Mouse (Mus musculus): ENCODE data around the gene Zfp747. TPM values are rescaled to one million over a fixed set of nuclear protein-coding genes. Genes with fewer than 3 reads are reported as not detected.
A peak's percentile ranks its signal among the peaks of the same experiment; 100 is the strongest.
"Not testable (repeated sequence)": the region's sequence is repeated elsewhere in the genome, so short reads cannot be mapped to it uniquely, and the experiment has no call there.

Gene Zfp747
- polyA plus RNA-seq, 1 experiment from 2014 or later: 10.3 TPM

- ATAC-seq (replicated peaks): peak; percentile 94
- Histone ChIP-seq H3K27ac (peak within 1 kb of the TSS; percentile 93), H3K4me2 (peak within 1 kb of the TSS; percentile 84), H3K27me3 (replicated peaks) (no peaks in the 10 kb centered on the region), H3K9ac (peak within 1 kb of the TSS; percentile 92), H3K36me3 (replicated peaks) (no peaks in the 10 kb centered on the region), H3K9me3 (no peaks in the 10 kb centered on the region), H3K4me1 (peaks cover 15% of the 10 kb centered on the region), H3K4me3 (peak within 1 kb of the TSS; percentile 82)
- 1% methylated on average over 45 of the region's 45 CpGs for WGBS
Observed at GRCm38 (mm10) chr7:127393157-127393943, 17.5 kb upstream of the Zfp747 start, which contains the start of gene E430018J23Rik. E430018J23Rik (minus strand) TSS chr7:127393629.

GRCm38 (mm10) chr7:127392251-127392824, 16.5 kb upstream of the Zfp747 start:
- H3K9ac ChIP-seq: peak overlapping the region; percentile 92
- peaks cover 15% of the 10 kb centered on the region for H3K4me1 ChIP-seq
- no peak for ATAC-seq (replicated peaks)
- 0 out of 2 replicates have a peak overlapping the region, but pooled peaks have one; percentile 21 for H3K27ac ChIP-seq
- H3K4me2 ChIP-seq: peak overlapping the region; percentile 84
- no peaks in the 10 kb centered on the region for H3K9me3 ChIP-seq
- peak overlapping the region; percentile 82 for H3K4me3 ChIP-seq
- H3K36me3 ChIP-seq (replicated peaks): no peaks in the 10 kb centered on the region
- no peaks in the 10 kb centered on the region for H3K27me3 ChIP-seq (replicated peaks)
- 81% methylated on average over 8 of the region's 8 CpGs for WGBS

- no peak overlapping the region for H3K9ac ChIP-seq
- no peak overlapping the region for H3K27ac ChIP-seq
- H3K4me3 ChIP-seq: no peak overlapping the region
- ATAC-seq (replicated peaks): no peak
- no peaks in the 10 kb centered on the region for H3K27me3 ChIP-seq (replicated peaks)
- H3K4me2 ChIP-seq: no peak overlapping the region
- no peaks in the 10 kb centered on the region for H3K36me3 ChIP-seq (replicated peaks)
- 96% methylated on average over 16 of the region's 16 CpGs for WGBS
- H3K4me1 ChIP-seq: peaks cover 15% of the 10 kb centered on the region
- H3K9me3 ChIP-seq: no peaks in the 10 kb centered on the region
Observed at GRCm38 (mm10) chr7:127391538-127391937, 15.7 kb upstream of the Zfp747 start.

GRCm38 (mm10) chr7:127390306-127390705, 14.5 kb upstream of the Zfp747 start:
- no peak for ATAC-seq (replicated peaks)
- Histone ChIP-seq H3K9ac (no peak overlapping the region), H3K36me3 (replicated peaks) (no peaks in the 10 kb centered on the region), H3K27me3 (replicated peaks) (no peaks in the 10 kb centered on the region), H3K4me1 (peaks cover 21% of the 10 kb centered on the region), H3K4me2 (no peak overlapping the region), H3K9me3 (no peaks in the 10 kb centered on the region), H3K27ac (no peak overlapping the region), H3K4me3 (no peak overlapping the region)
- 74% methylated on average over 7 of the region's 7 CpGs for WGBS

DNA sequence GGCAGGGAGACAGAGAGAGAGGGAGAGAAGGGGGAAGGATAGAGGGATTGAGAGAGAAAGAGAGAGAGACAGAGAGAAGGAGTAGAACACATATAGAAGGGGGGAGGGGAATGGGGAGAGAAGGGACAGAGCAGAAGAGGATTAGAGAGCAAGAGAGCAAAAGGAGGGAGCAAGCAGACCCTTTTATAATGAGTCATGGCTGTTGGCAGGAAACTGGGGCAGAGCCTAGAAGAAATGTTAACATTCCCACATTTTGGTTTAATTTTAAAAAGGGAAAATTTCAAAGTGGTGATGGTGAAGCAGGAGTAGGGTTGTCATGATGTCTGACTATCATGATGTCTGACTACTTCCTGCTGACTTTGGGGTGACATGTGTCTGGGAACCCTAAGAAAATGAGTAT, 12.4 kb upstream of the Zfp747 start:
- ATAC-seq (replicated peaks); H3K9me3 ChIP-seq; H3K27ac ChIP-seq; H3K9ac ChIP-seq; H3K4me3 ChIP-seq; H3K27me3 ChIP-seq (replicated peaks); H3K36me3 ChIP-seq (replicated peaks); H3K4me2 ChIP-seq: not testable (repeated sequence)
- H3K4me1 ChIP-seq: peaks cover 15% of the 10 kb centered on the region

GRCm38 (mm10) chr7:127386641-127387392, 11.0 kb upstream of the Zfp747 start, which contains the start of gene 9130019O22Rik:
9130019O22Rik (minus strand) TSS chr7:127387166.
- no peaks in the 10 kb centered on the region for H3K27me3 ChIP-seq (replicated peaks)
- peak within 1 kb of the TSS; percentile 67 for H3K4me3 ChIP-seq
- H3K9me3 ChIP-seq: no peaks in the 10 kb centered on the region
- H3K27ac ChIP-seq: peak within 1 kb of the TSS; percentile 65; the same call in 1 of the 2 replicates
- ATAC-seq (replicated peaks): peak; percentile 88
- peaks cover 6% of the 10 kb centered on the region for H3K4me1 ChIP-seq
- 16% methylated on average over 38 of the region's 38 CpGs for WGBS
- H3K36me3 ChIP-seq (replicated peaks): 0 out of 2 replicates have a peak, but pooled peaks cover 2% of the 10 kb centered on the region
- H3K9ac ChIP-seq: peak within 1 kb of the TSS; percentile 74
- peak within 1 kb of the TSS; percentile 80 for H3K4me2 ChIP-seq

- ATAC-seq (replicated peaks); H3K36me3 ChIP-seq (replicated peaks); H3K9me3 ChIP-seq; H3K4me2 ChIP-seq; H3K9ac ChIP-seq; H3K4me1 ChIP-seq; H3K4me3 ChIP-seq; H3K27ac ChIP-seq; H3K27me3 ChIP-seq (replicated peaks): not testable (repeated sequence)
- 94% methylated on average over 4 of the region's 4 CpGs for WGBS
Observed at GRCm38 (mm10) chr7:127385560-127385959, 9.7 kb upstream of the Zfp747 start.

- no peaks in the 10 kb centered on the region for H3K27me3 ChIP-seq (replicated peaks)
- no peaks in the 10 kb centered on the region for H3K9me3 ChIP-seq
- WGBS: 80% methylated on average over 6 of the region's 6 CpGs
- peaks cover 6% of the 10 kb centered on the region; the same call in 1 of the 2 replicates for H3K4me1 ChIP-seq
- no peak overlapping the region for H3K27ac ChIP-seq
- ATAC-seq (replicated peaks): no peak
- H3K4me2 ChIP-seq: no peak overlapping the region
- H3K9ac ChIP-seq: no peak overlapping the region
- H3K4me3 ChIP-seq: no peak overlapping the region
- H3K36me3 ChIP-seq (replicated peaks): no peaks in the 10 kb centered on the region
Observed at GRCm38 (mm10) chr7:127378310-127378921, 2.6 kb upstream of the Zfp747 start.

- ATAC-seq (replicated peaks); H3K27me3 ChIP-seq (replicated peaks); H3K4me3 ChIP-seq; H3K4me1 ChIP-seq; H3K9me3 ChIP-seq; H3K9ac ChIP-seq; H3K27ac ChIP-seq; H3K36me3 ChIP-seq (replicated peaks); H3K4me2 ChIP-seq: not testable (repeated sequence)
- 87% methylated on average over 3 of the region's 3 CpGs for WGBS
Observed at GRCm38 (mm10) chr7:127371870-127372269, 4.0 kb downstream of the Zfp747 start.

DNA sequence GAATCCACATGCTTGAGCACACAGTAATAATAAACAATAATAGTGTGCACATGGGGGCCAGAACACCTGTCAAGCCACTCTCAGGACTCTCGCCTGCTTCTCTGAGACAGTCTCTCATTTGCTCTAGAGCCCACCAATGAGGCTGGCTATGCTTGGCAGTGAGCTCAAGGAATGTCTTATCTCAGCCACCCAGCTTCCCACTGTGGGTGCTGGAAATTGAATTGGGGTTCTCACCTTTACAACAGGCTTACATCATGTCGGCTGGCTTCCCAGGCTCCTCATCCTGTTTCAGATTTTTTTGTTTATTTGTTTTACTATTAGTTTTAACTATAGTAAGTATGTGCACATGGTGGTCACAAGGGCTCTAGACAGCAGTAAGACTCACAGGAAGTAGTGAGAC, 4.6 kb downstream of the Zfp747 start:
- Histone ChIP-seq H3K4me3 (no peak overlapping the region), H3K9ac (no peak overlapping the region), H3K4me1 (peaks cover 6% of the 10 kb centered on the region; the same call in 1 of the 2 replicates), H3K27ac (no peak overlapping the region), H3K9me3 (no peaks in the 10 kb centered on the region), H3K4me2 (no peak overlapping the region), H3K36me3 (replicated peaks) (no peaks in the 10 kb centered on the region), H3K27me3 (replicated peaks) (no peaks in the 10 kb centered on the region)
- WGBS: 86% methylated on average over 2 of the region's 2 CpGs
- no peak for ATAC-seq (replicated peaks)

DNA sequence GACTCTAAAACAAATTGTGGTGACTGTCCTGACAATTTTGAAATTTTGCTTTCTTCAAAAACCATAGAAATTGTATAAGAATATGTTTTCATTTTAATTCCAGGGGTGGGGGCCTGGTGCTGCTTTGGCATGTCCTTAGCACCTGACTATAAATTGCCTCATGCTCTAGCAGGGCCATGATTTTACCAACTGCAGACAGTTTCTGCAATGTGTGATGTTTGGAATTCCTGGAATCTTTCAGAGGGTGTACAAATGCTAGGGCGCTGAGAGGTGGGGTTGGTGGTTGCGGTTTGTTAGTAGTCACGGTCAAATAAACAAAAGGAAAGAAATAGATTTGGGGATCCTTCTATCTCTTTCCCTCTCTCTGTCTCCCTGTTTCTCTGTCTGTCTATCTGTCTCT, 9.6 kb downstream of the Zfp747 start:
- Histone ChIP-seq H3K9ac (no peak overlapping the region), H3K4me3 (no peak overlapping the region), H3K4me2 (no peak overlapping the region), H3K27me3 (replicated peaks) (peaks cover 4% of the 10 kb centered on the region; the same call in 1 of the 2 replicates), H3K27ac (no peak overlapping the region), H3K9me3 (no peaks in the 10 kb centered on the region), H3K36me3 (replicated peaks) (no peaks in the 10 kb centered on the region), H3K4me1 (peaks cover 12% of the 10 kb centered on the region)
- 87% methylated on average over 3 of the region's 3 CpGs for WGBS
- no peak for ATAC-seq (replicated peaks)

GRCm38 (mm10) chr7:127364166-127364565, 11.7 kb downstream of the Zfp747 start:
- Histone ChIP-seq H3K9me3 (no peaks in the 10 kb centered on the region), H3K4me1 (peaks cover 12% of the 10 kb centered on the region), H3K27ac (no peak overlapping the region), H3K4me2 (peak overlapping the region; percentile 85), H3K36me3 (replicated peaks) (no peaks in the 10 kb centered on the region), H3K27me3 (replicated peaks) (peaks cover 14% of the 10 kb centered on the region; the same call in 1 of the 2 replicates), H3K4me3 (peak overlapping the region; percentile 38), H3K9ac (no peak overlapping the region)
- no peak for ATAC-seq (replicated peaks)
- 44% methylated on average over 4 of the region's 4 CpGs for WGBS
